Mouse (Mus musculus): ENCODE data around the gene Actn4. TPM values are rescaled to one million over a fixed set of nuclear protein-coding genes. Genes with fewer than 3 reads are reported as not detected.

The Actn4 gene
- total and polyA plus RNA-seq, 2 experiments: 47.4 to 125 TPM

DNA sequence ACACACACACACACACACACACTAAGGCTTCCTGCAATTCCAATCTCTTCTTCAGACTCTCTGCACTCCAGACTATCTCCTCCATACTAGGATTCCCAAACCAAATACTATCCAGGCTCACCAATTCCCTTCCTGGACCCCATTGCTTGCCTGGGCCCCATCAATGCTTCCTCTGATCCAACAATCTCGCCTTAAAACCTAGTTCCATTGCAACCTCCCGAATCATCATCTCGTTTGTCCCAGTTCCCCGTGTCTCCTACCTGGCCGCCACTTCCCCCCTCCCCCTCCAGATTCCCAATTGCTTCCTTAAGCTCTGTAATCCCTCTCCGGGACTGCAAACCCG is 585 bp downstream of the Actn4 start:
- no peaks in the 10 kb centered on the region for H3K27me3 ChIP-seq (ENCODE audit: control insufficient read depth, insufficient read depth, low read length)
- H3K4me3 ChIP-seq (ENCODE audit: insufficient read depth, low read depth, low read length): peak overlapping the region; percentile 79
- under 1% methylated on average over 7 of the region's 7 CpGs for WGBS
- H3K4me1 ChIP-seq (ENCODE audit: control insufficient read depth, insufficient read depth, low read length): peaks cover 25% of the 10 kb centered on the region
- H3K9ac ChIP-seq (ENCODE audit: low read depth, low read length): peak overlapping the region; percentile 94
- H3K79me2 ChIP-seq (ENCODE audit: control insufficient read depth, insufficient read depth, low read length): peaks cover 22% of the 10 kb centered on the region
- no peaks in the 10 kb centered on the region for H3K36me3 ChIP-seq (ENCODE audit: control insufficient read depth, insufficient read depth, low read length)
- H3K27ac ChIP-seq (replicated peaks; ENCODE audit: insufficient read depth, low read depth, low read length): peak overlapping the region; percentile 93
- DNase-seq (ENCODE audit: extremely low read depth, low read depth, low spot score): no peak
- TF ChIP-seq POLR2A (IDR thresholded peaks at IDR 0.05; ENCODE audit: extremely low read depth, insufficient read depth, low read length) (no peak), CTCF (IDR thresholded peaks at IDR 0.05; ENCODE audit: low read depth, low read length) (no peak)

DNA sequence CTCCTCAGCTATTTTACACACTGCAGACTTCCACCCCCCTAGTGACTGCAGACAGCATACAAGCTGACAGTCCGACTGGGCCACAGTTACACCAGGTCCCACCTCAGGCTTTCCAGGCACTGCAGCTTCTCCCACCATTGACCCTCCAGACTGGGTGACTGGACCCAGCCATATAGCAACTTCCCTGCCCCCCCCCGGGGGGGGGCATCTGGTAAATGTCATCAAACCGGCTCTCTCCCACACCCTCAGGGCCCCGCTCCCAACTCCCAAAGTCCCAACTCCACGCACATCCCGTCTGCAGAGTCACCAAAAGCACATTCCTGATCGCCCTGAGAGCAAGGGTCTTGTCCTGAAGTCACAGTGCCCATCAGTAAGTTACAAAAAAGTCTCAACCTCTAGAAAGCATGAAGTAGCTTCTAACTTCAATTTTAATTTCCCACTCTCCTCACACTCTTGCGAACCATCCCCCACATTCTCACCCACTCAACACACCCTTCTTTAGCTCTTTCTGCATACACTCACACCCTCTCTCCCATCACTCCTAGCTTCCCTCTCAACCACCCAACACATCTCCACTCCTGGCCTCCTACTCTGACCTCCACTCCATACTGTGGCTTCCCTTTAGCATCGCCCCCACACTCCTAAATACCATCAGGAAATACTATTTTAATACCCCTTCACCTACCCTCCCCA is 1.6 kb downstream of the Actn4 start:
- Histone ChIP-seq H3K36me3 (ENCODE audit: control insufficient read depth, insufficient read depth, low read length) (no peaks in the 10 kb centered on the region), H3K27ac (replicated peaks; ENCODE audit: insufficient read depth, low read depth, low read length) (peak overlapping the region; percentile 93), H3K4me3 (ENCODE audit: insufficient read depth, low read depth, low read length) (peak overlapping the region; percentile 60), H3K9ac (ENCODE audit: low read depth, low read length) (peak overlapping the region; percentile 94), H3K27me3 (ENCODE audit: control insufficient read depth, insufficient read depth, low read length) (no peaks in the 10 kb centered on the region), H3K4me1 (ENCODE audit: control insufficient read depth, insufficient read depth, low read length) (peaks cover 35% of the 10 kb centered on the region), H3K79me2 (ENCODE audit: control insufficient read depth, insufficient read depth, low read length) (peaks cover 32% of the 10 kb centered on the region)
- WGBS: 7% methylated on average over 9 of the region's 9 CpGs
- no peak for DNase-seq (ENCODE audit: extremely low read depth, low read depth, low spot score)
- no peak for TF ChIP-seq POLR2A (IDR thresholded peaks at IDR 0.05; ENCODE audit: extremely low read depth, insufficient read depth, low read length)

DNA sequence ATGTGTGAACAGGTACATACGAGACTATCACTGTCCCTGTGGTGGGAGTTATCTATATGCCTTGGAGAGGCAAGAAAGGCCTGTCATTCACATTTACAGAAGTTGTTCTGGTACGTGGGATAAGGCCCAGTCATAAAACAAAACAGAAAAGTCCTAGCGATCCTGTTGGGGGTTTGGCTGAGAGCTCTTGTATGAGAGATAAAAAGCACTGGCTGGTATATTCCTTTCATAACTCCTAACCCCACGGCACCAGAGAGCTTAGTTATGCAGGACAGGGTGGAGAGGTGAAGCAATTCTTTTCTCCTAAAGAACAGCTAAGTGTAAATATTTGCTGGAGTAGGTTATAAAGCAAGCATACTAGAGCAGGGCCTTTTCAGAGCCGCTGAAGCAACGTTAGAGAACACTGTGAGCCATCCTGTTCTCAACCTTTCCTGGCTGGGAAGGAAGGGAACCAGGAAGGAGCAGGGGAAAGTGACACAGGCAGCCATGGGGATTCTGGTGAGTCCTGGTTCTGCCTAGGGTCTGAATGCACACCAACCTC is 2.6 kb downstream of the Actn4 start:
- 3% methylated on average over 6 of the region's 6 CpGs for WGBS
- Histone ChIP-seq H3K4me1 (ENCODE audit: control insufficient read depth, insufficient read depth, low read length) (peaks cover 37% of the 10 kb centered on the region), H3K36me3 (ENCODE audit: control insufficient read depth, insufficient read depth, low read length) (no peaks in the 10 kb centered on the region), H3K9ac (ENCODE audit: low read depth, low read length) (peak overlapping the region; percentile 94), H3K27ac (replicated peaks; ENCODE audit: insufficient read depth, low read depth, low read length) (peak overlapping the region; percentile 93), H3K27me3 (ENCODE audit: control insufficient read depth, insufficient read depth, low read length) (no peaks in the 10 kb centered on the region), H3K4me3 (ENCODE audit: insufficient read depth, low read depth, low read length) (peak overlapping the region; percentile 60; the same call in 1 of the 2 replicates), H3K79me2 (ENCODE audit: control insufficient read depth, insufficient read depth, low read length) (peaks cover 42% of the 10 kb centered on the region)
- peak; percentile 93 for DNase-seq (ENCODE audit: extremely low read depth, low read depth, low spot score)
- TF ChIP-seq CTCF (IDR thresholded peaks at IDR 0.05; ENCODE audit: low read depth, low read length): no peak
- 0 out of 2 replicates have a peak, but pooled peaks have one; percentile 15 for TF ChIP-seq POLR2A (IDR thresholded peaks at IDR 0.05; ENCODE audit: extremely low read depth, insufficient read depth, low read length)

DNA sequence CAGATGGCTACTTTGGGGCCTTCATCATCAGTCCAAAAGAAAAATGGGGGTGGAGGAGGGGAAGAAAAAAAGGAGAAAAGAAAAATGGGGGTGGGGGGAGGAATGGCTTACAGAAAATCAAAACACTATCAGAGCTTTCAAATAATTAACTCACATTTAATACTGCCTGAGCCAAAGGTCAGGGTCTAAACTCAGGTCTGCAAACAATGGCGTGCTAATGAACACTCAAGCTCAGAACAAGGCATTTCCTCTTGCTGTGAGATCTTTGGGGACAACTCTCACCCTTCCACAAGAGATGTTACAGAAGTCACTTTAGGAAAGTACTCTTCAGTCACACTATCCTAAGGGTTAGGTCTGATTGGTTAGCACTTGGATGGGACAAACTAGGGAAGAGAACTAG is 3.4 kb downstream of the Actn4 start:
- peak overlapping the region; percentile 46; the same call in 1 of the 2 replicates for H3K9ac ChIP-seq (ENCODE audit: low read depth, low read length)
- no peak for TF ChIP-seq CTCF (IDR thresholded peaks at IDR 0.05; ENCODE audit: low read depth, low read length)
- TF ChIP-seq POLR2A (IDR thresholded peaks at IDR 0.05; ENCODE audit: extremely low read depth, insufficient read depth, low read length): no peak
- peak overlapping the region; percentile 18; the same call in 1 of the 2 replicates for H3K4me3 ChIP-seq (ENCODE audit: insufficient read depth, low read depth, low read length)
- H3K27me3 ChIP-seq (ENCODE audit: control insufficient read depth, insufficient read depth, low read length): no peaks in the 10 kb centered on the region
- H3K79me2 ChIP-seq (ENCODE audit: control insufficient read depth, insufficient read depth, low read length): peaks cover 47% of the 10 kb centered on the region
- H3K36me3 ChIP-seq (ENCODE audit: control insufficient read depth, insufficient read depth, low read length): no peaks in the 10 kb centered on the region
- H3K27ac ChIP-seq (replicated peaks; ENCODE audit: insufficient read depth, low read depth, low read length): peak overlapping the region; percentile 93
- DNase-seq (ENCODE audit: extremely low read depth, low read depth, low spot score): peak; percentile 89
- 3% methylated on average over 1 of the region's 1 CpGs for WGBS
- peaks cover 41% of the 10 kb centered on the region for H3K4me1 ChIP-seq (ENCODE audit: control insufficient read depth, insufficient read depth, low read length)

DNA sequence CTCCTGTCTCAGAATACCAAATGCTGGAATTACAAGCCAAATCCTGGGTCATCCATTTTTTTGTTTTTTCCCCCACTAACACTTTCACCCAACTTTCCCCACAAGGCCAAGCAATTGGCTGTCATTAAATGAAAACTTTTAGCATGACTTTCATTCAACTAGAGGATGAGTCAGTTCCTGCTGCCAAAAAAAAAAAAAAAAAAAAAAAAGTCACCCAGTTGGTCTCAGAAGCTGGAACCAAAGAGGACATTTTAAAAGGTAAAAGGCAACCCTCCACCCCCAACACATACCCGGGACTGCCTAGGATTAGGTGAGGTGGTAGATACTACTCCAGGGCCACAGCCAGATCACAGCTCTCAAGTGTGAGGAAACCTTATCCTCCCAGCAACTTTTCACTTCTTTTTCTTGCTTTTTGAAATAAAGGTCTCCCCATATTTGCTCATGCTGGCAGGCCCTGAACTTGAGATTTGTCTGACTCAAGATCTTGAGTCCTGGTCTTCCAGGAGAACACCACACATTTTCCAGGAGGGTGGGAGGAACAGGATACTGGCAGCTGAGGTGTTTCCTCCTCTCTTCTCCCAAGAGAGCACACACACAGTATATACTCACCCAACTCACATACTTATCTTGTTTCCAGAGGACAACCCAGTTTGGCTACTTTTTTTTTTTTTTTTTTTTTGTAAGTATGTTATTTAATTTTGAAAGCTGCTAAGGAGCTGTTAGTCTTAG is 4.0 kb downstream of the Actn4 start:
- H3K9ac ChIP-seq (ENCODE audit: low read depth, low read length): peak overlapping the region; percentile 49
- H3K27me3 ChIP-seq (ENCODE audit: control insufficient read depth, insufficient read depth, low read length): no peaks in the 10 kb centered on the region
- no peak for DNase-seq (ENCODE audit: extremely low read depth, low read depth, low spot score)
- peaks cover 51% of the 10 kb centered on the region for H3K79me2 ChIP-seq (ENCODE audit: control insufficient read depth, insufficient read depth, low read length)
- peaks cover 44% of the 10 kb centered on the region for H3K4me1 ChIP-seq (ENCODE audit: control insufficient read depth, insufficient read depth, low read length)
- WGBS: 9% methylated on average over 1 of the region's 1 CpGs
- no peak overlapping the region for H3K4me3 ChIP-seq (ENCODE audit: insufficient read depth, low read depth, low read length)
- no peaks in the 10 kb centered on the region for H3K36me3 ChIP-seq (ENCODE audit: control insufficient read depth, insufficient read depth, low read length)
- peak overlapping the region; percentile 37 for H3K27ac ChIP-seq (replicated peaks; ENCODE audit: insufficient read depth, low read depth, low read length)
- TF ChIP-seq POLR2A (IDR thresholded peaks at IDR 0.05; ENCODE audit: extremely low read depth, insufficient read depth, low read length) (no peak), CTCF (IDR thresholded peaks at IDR 0.05; ENCODE audit: low read depth, low read length) (no peak)

Measured in liver, adult 2 months (tissue).